Mouse (Mus musculus): ENCODE measurements around the gene Skp2. TPM values are rescaled to one million over a fixed set of nuclear protein-coding genes. Genes with fewer than 3 reads are reported as not detected.
"Not testable (repeated sequence)": the region's sequence is repeated elsewhere in the genome, so short reads cannot be mapped to it uniquely, and the experiment has no call there.

Gene Skp2
- 11.6 TPM for polyA plus RNA-seq (2021)

DNA sequence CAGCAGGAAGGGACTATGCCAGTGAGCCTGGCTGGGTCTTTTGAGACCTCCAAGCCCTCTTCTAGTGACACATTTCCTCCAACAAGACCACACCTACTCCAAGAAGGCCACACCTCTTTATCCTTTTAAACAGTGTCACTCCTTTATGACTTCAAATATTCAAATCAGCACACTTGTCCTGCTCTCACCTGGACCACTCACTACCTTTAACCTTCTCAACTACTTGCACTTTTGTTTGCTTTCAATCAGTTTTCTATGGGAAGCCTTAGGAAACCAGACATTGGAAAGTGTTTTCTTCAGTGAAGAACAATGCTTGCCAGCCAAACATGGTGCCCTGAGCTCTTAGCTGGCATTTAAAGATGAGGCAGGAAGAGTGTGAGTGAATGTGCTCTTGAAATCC, at the start of gene Skp2:
Gene Skp2, minus strand, starts transcription at position 101 of the 400 bp plus-strand sequence.
- TF ChIP-seq CTCF (IDR thresholded peaks at IDR 0.05): no peak
- POLR2A ChIA-PET: no interaction called here
- DNase-seq (ENCODE audit: low read depth, low spot score) (no peak), ATAC-seq (no peak)
- no peaks in the 10 kb centered on the region for H3K27me3 ChIP-seq
- in situ Hi-C loops (cut with MboI; ENCODE audit: low pct_unique_long_range_greater_than_20kb): no loop called here
- CTCF ChIA-PET: interaction anchor here (0.8 kb wide), 1 partner anchor 10 kb away, joined by 3 read pairs; no protein-coding TSS in a partner anchor

DNA sequence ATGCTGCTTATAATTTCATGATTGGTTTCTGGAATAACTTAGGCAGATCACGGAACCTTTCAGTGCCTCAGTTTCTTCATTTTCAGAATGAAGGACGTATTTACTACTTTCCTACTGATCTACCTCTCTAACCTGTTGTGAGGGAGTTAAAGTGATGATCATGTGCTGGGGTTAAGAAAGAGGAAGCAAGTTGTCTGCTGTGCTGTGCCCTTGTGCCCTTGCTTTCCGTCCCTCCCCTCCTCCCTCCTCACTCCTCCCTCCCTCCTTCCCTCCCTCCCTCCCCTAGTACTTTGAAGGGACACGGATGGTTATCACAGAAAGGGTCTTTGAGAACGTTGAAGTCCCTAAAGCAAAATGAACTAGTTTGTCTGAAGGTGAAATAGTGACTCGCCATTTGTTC, 43.2 kb upstream of the Skp2 start:
- no peak for ATAC-seq
- TF ChIP-seq CTCF (IDR thresholded peaks at IDR 0.05): no peak
- DNase-seq (ENCODE audit: low read depth, low spot score): no peak
- CTCF ChIA-PET: no interaction called here
- in situ Hi-C loops (cut with MboI; ENCODE audit: low pct_unique_long_range_greater_than_20kb): loop anchor here (25.0 kb wide), 1 partner anchor 1239 kb away; no protein-coding TSS in a partner anchor
- POLR2A ChIA-PET: no interaction called here
- H3K27me3 ChIP-seq: no peaks in the 10 kb centered on the region

DNA sequence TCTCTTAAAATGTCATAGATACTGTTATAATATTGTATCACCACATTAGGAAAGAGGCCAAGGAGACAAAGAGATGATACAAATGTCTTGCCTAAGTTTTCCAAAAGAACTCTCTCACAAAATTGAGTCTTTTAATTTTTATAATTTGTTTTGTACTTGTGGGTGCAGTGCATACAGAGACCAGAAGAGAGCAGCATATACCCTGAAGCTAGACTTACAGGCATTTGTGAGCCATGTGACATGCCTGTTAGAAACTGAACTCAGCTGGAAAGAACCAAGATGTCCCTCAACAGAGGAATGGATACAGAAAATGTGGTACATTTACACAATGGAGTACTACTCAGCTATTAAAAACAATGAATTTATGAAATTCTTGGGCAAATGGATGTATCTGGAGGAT, 37.5 kb upstream of the Skp2 start:
- in situ Hi-C loops (cut with MboI; ENCODE audit: low pct_unique_long_range_greater_than_20kb): loop anchor here (25.0 kb wide), 1 partner anchor 1245 kb away; no protein-coding TSS in a partner anchor
- POLR2A ChIA-PET; H3K27me3 ChIP-seq; ATAC-seq; DNase-seq (ENCODE audit: low read depth, low spot score); CTCF ChIA-PET: not testable (repeated sequence)
- peak; percentile 34 for TF ChIP-seq CTCF (IDR thresholded peaks at IDR 0.05)

DNA sequence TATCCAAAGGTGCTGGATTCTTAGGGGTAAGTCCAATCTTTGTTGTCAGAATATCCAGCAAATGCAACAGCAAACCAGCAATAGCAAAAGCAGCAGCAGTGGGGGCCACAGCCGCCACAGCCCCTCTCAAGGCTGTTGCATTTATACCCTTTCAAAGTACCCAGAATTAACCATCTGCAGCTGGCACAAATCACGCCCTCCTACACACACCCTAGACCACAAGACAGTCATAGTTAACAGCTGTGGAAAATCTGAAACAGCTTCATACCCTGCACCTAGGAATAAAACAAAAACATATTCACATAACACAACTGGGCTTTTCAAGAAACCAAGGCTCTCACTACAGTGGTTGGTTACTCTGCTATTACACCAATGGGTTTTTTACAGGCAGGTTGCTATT, 34.6 kb upstream of the Skp2 start:
- in situ Hi-C loops (cut with MboI; ENCODE audit: low pct_unique_long_range_greater_than_20kb): loop anchor here (25.0 kb wide), 1 partner anchor 1248 kb away; no protein-coding TSS in a partner anchor
- no peak for ATAC-seq

DNA sequence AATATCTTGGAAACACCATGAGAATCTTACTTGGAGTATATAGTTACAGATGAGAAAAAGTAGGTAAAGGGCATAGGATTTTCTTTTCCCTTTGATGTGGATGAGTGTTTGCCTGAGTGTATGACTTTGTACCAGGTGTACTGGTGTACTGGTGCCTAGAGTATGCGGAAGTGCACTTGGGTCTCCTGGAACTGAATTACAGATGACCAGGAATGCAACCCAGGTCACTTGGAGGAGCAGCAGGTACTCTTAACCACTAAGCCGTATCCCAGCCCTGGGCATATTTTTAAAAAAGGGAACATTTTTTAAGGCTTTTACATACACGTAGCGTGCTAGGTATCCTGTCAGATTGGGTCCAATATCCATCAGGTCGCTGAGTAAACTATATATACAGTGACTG, 28.8 kb upstream of the Skp2 start:
- ATAC-seq (no peak), DNase-seq (ENCODE audit: low read depth, low spot score) (no peak)
- H3K27me3 ChIP-seq: no peaks in the 10 kb centered on the region
- POLR2A ChIA-PET: no interaction called here
- in situ Hi-C loops (cut with MboI; ENCODE audit: low pct_unique_long_range_greater_than_20kb): loop anchor here (25.0 kb wide), 1 partner anchor 1253 kb away; no protein-coding TSS in a partner anchor
- CTCF ChIA-PET: no interaction called here
- TF ChIP-seq CTCF (IDR thresholded peaks at IDR 0.05): no peak

More for the DNA sequence above, 34.6 kb upstream of the Skp2 start:
- ChIA-PET POLR2A (interaction anchor here (1.5 kb wide), 1 partner anchor 9 kb away, joined by 3 read pairs; no protein-coding TSS in a partner anchor), CTCF (interaction anchor here (0.8 to 1.0 kb wide), 2 partner anchors 10 to 14 kb away, joined by 3 to 4 read pairs; no protein-coding TSS in a partner anchor)
- no peak for TF ChIP-seq CTCF (IDR thresholded peaks at IDR 0.05)
- no peaks in the 10 kb centered on the region for H3K27me3 ChIP-seq
- DNase-seq (ENCODE audit: low read depth, low spot score): no peak

DNA sequence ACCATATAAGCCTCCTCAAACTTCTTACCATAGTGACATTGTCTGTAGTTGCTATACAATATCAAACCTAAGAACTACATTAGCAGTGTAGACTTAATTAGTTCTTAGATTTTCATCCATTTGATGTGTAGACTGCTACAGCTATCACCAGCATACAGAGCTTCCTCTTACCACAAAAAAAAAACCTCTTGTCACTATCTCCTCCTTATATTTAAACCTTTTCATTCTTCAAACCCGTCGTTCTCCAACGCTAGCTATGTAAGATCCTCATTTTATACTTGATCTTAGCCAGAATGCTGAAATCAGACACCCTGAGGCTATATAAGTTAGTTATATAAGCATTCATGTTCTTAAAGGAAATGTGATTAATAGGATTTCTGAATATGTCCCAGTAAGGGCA, 21.8 kb upstream of the Skp2 start:
- in situ Hi-C loops (cut with MboI; ENCODE audit: low pct_unique_long_range_greater_than_20kb): loop anchor here (25.0 kb wide), 1 partner anchor 1260 kb away; no protein-coding TSS in a partner anchor
- DNase-seq (ENCODE audit: low read depth, low spot score) (no peak), ATAC-seq (no peak)
- no peak for TF ChIP-seq CTCF (IDR thresholded peaks at IDR 0.05)
- POLR2A ChIA-PET: no interaction called here
- H3K27me3 ChIP-seq: no peaks in the 10 kb centered on the region
- CTCF ChIA-PET: interaction anchor here (0.7 kb wide), 1 partner anchor 57 kb away, joined by 3 read pairs; no protein-coding TSS in a partner anchor

DNA sequence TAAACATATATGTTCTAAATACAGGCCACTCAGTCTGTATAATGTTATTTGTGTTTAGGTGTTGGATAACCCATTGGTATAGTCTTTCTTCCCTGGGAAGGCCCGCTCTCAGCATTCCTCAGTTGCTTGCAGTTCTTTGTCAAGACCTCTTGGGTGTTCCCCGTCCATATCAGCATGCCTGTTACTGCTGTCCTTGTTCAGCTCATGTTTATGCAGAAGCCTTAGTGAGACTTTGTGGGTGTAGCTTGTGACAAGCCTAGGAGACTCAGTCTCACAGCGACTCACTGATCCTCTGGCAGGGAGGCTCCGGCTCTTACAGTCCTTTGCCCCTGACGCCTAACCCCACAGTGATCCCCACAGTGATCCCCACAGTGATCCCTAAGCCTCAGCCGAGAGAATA, 8.9 kb upstream of the Skp2 start:
- ChIA-PET POLR2A (interaction anchor here (0.6 kb wide), 1 partner anchor 1041 kb away, joined by 5 read pairs; no protein-coding TSS in a partner anchor), CTCF (interaction anchor here (1.4 kb wide), 1 partner anchor 9 kb away, joined by 3 read pairs; no protein-coding TSS in a partner anchor)
- in situ Hi-C loops (cut with MboI; ENCODE audit: low pct_unique_long_range_greater_than_20kb): no loop called here
- DNase-seq (ENCODE audit: low read depth, low spot score) (no peak), ATAC-seq (no peak)
- TF ChIP-seq CTCF (IDR thresholded peaks at IDR 0.05): no peak
- H3K27me3 ChIP-seq: no peaks in the 10 kb centered on the region

DNA sequence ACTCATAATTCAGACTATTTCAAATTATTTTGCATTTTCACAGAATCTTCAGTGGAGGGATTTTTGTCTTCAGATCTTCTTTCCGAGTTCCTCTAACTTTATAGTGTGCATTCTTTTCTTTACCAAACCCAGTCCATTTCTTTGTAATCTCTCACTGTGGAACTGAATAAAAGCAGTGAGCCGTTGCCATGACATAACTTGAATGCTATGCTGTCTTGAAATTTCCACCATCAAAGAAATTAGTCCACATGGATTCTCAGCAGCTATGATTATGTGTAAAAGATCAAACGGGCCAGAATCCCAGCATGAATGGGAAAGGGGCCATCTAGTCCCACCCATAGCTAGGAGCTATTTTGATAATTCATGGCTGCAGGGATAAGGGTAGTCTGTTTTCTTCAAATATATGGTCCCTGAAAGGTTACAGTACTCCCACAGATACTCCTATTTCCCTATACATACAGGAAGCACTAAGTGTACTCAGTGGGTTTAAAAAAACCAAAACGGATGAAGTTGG, 7.4 kb upstream of the Skp2 start:
- no peak for TF ChIP-seq CTCF (IDR thresholded peaks at IDR 0.05)
- no peaks in the 10 kb centered on the region for H3K27me3 ChIP-seq
- ChIA-PET POLR2A (no interaction called here), CTCF (interaction anchor here (0.8 kb wide), 1 partner anchor 20 kb away, joined by 3 read pairs; no protein-coding TSS in a partner anchor)
- in situ Hi-C loops (cut with MboI; ENCODE audit: low pct_unique_long_range_greater_than_20kb): no loop called here
- DNase-seq (ENCODE audit: low read depth, low spot score) (no peak), ATAC-seq (peak; percentile 60)

DNA sequence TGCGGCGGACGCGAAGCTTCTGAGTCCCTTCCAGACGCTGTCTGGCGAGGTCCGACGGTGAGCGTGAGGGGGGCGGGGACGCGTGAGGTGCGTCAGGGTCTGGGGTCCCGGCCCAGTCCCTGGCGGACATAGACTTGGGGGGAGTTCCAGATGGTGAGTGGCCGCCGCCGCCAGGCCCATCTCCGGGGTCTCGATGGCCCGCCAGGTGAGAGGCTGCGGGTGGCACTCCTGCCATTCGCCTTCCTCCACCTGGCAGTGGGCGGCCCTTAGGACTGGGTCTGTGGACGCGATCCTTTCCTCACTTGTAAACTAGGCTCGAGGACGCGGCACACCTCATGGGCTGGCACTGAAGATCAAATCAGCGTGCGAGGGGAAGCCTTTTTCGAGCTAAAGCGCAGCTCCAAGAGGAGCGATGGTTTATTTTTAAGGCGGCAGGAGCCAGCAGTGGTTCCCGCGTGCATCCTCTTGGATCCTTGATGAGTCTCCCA, 14.5 kb downstream of the Skp2 start:
- ChIA-PET POLR2A (no interaction called here), CTCF (interaction anchor here (1.2 to 1.4 kb wide), 3 partner anchors 13 to 27 kb away, joined by 3 read pairs; no protein-coding TSS in a partner anchor)
- ATAC-seq (peak; percentile 75), DNase-seq (ENCODE audit: low read depth, low spot score) (no peak)
- H3K27me3 ChIP-seq: no peaks in the 10 kb centered on the region
- in situ Hi-C loops (cut with MboI; ENCODE audit: low pct_unique_long_range_greater_than_20kb): no loop called here
- TF ChIP-seq CTCF (IDR thresholded peaks at IDR 0.05): no peak

DNA sequence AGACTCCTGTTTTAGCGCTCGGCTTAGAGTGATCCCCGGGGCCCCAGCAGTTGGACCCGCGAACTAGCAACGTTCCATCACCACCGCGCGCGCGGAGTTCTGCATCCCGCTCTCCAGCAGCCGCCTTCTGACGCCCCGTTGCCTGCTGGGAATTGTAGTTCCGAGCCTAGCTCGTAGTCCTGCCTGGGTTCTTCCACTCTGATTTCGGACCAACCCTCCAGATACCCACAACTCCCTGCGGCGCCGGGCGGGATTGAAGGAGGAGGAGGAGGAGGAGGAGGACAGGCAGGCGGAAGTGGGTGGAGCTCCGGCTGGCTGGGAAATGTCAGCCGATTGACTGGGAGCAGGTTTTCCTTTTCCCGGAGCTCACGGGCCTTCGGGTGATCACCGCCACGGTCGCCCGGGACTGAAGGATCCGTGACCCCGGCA, 15.0 kb downstream of the Skp2 start, which contains the start of gene Lmbrd2:
Gene Lmbrd2, plus strand, starts transcription at position 299 of the 429 bp plus-strand sequence.
- TF ChIP-seq CTCF (IDR thresholded peaks at IDR 0.05): no peak
- H3K27me3 ChIP-seq: no peaks in the 10 kb centered on the region
- ChIA-PET CTCF (interaction anchor here (1.2 to 1.4 kb wide), 2 partner anchors 13 to 16 kb away, joined by 3 read pairs; no protein-coding TSS in a partner anchor), POLR2A (no interaction called here)
- peak; percentile 79 for DNase-seq (ENCODE audit: low read depth, low spot score)
- peak; percentile 97 for ATAC-seq
- in situ Hi-C loops (cut with MboI; ENCODE audit: low pct_unique_long_range_greater_than_20kb): no loop called here

DNA sequence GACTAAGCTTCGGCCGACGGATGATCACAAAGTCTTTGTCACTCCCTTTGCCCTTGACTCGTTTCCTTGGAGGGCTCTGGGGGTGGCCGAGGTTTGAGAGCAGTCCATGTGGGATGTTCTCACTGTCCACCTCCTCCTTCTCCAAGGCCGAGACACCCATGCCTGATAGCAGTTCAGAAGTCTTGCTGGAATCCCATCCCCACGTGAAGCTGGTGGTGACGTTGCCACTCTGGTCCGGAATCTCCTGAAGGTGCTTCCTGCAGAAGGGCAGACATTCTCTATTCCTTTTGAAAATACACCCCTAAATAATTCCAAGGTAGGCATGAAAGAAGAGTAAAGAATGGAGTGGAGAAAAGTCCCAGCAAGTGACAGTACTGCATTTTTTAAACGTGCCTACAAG, 15.8 kb downstream of the Skp2 start:
- no peak for ATAC-seq
- no peaks in the 10 kb centered on the region for H3K27me3 ChIP-seq
- in situ Hi-C loops (cut with MboI; ENCODE audit: low pct_unique_long_range_greater_than_20kb): no loop called here
- ChIA-PET CTCF (interaction anchor here (1.2 kb wide), 1 partner anchor 15 kb away, joined by 3 read pairs; no protein-coding TSS in a partner anchor), POLR2A (no interaction called here)
- no peak for DNase-seq (ENCODE audit: low read depth, low spot score)
- no peak for TF ChIP-seq CTCF (IDR thresholded peaks at IDR 0.05)
